Mouse (Mus musculus) heart, embryonic 15.5 days (tissue): Measurements from ENCODE around the gene Srgap2. TPM values are rescaled to one million over a fixed set of nuclear protein-coding genes. Genes with fewer than 3 reads are reported as not detected.

Experiments used
- ATAC-seq: fragments of 200-750 bp; cut with Nextera tagmentation; replicated peaks from 2 replicates; pipeline ENCODE4 v1.8.0; 2017; ENCODE audit warnings: low read depth, moderate TSS enrichment; ENCODE audit not compliant: insufficient number of reproducible peaks, insufficient read depth, low FRiP score
- H3K27ac ChIP-seq: fragments of 300-500 bp; sonication (generic); 2 replicates; pipeline ENCODE4 v1.5.1; 2015; ENCODE audit warnings: mild to moderate bottlenecking, inconsistent platforms
- H3K27me3 ChIP-seq: fragments of 300-500 bp; sonication (generic); 2 replicates; pipeline ENCODE4 v1.6.1; 2015; ENCODE audit warnings: inconsistent platforms
- H3K36me3 ChIP-seq: fragments of 300-500 bp; sonication (generic); 2 replicates; pipeline ENCODE4 v1.6.1; 2015; ENCODE audit warnings: mild to moderate bottlenecking, inconsistent platforms
- H3K4me1 ChIP-seq: fragments of 300-500 bp; sonication (generic); replicated peaks from 2 replicates; pipeline ENCODE4 v1.6.1; 2015; ENCODE audit warnings: inconsistent platforms
- H3K4me2 ChIP-seq: fragments of 300-500 bp; sonication (generic); 2 replicates; pipeline ENCODE4 v1.6.1; 2015; ENCODE audit warnings: inconsistent platforms, mild to moderate bottlenecking, moderate library complexity
- H3K4me3 ChIP-seq: fragments of 300-500 bp; sonication (generic); 2 replicates; pipeline ENCODE4 v1.5.1; 2015; ENCODE audit warnings: mild to moderate bottlenecking, inconsistent platforms
- H3K9ac ChIP-seq: fragments of 300-500 bp; sonication (generic); 2 replicates; pipeline ENCODE4 v1.6.1; 2015; ENCODE audit warnings: mild to moderate bottlenecking, inconsistent platforms
- H3K9me3 ChIP-seq: fragments of 300-500 bp; sonication (generic); replicated peaks from 2 replicates; pipeline ENCODE4 v1.6.1; 2016; ENCODE audit warnings: inconsistent platforms
- WGBS: fragments of 180-500 bp; shearing (Covaris S2); methylation state at CpG from one replicate; pipeline ENCODE4 v1.1.7; 2015; ENCODE audit warnings: mixed read lengths; 5-methylcytosine and 5-hydroxymethylcytosine counted together
- polyA plus RNA-seq: library from polyadenylated mRNA; unstranded; fragments of >200 nt; fragmentation: Nextera tagmentation; extraction: Ambion mirVana; gene quantifications from 2 replicates; pipeline ENCODE4 v1.2.1, GENCODE M21; 2015

Gene Srgap2
- polyA plus RNA-seq, 1 experiment from 2014 or later = 10.0 TPM

GRCm38 (mm10) chr1:131295200-131295599, 232.0 kb downstream of the Srgap2 start:
- Histone ChIP-seq H3K36me3 (peaks cover 32% of the 10 kb centered on the region), H3K4me2 (no peak overlapping the region), H3K9me3 (no peaks in the 10 kb centered on the region), H3K27me3 (no peaks in the 10 kb centered on the region), H3K9ac (no peak overlapping the region), H3K4me3 (no peak overlapping the region), H3K4me1 (peaks cover 19% of the 10 kb centered on the region), H3K27ac (no peak overlapping the region)
- 19% methylated on average over 8 of the region's 8 CpGs for WGBS
- ATAC-seq = no peak; the same call in 1 of the 2 replicates

GRCm38 (mm10) chr1:131293922-131294250, 233.3 kb downstream of the Srgap2 start:
- H3K27ac ChIP-seq = no peak overlapping the region
- H3K36me3 ChIP-seq = peaks cover 26% of the 10 kb centered on the region

GRCm38 (mm10) chr1:131293221-131293921, 233.8 kb downstream of the Srgap2 start:
- H3K4me1 ChIP-seq = peaks cover 19% of the 10 kb centered on the region
- 87% methylated on average over 4 of the region's 4 CpGs for WGBS
- no peak overlapping the region for H3K9ac ChIP-seq
- no peak overlapping the region for H3K4me2 ChIP-seq
- peaks cover 23% of the 10 kb centered on the region for H3K36me3 ChIP-seq
- H3K4me3 ChIP-seq = no peak overlapping the region
- no peaks in the 10 kb centered on the region for H3K27me3 ChIP-seq
- no peak for ATAC-seq
- no peak overlapping the region for H3K27ac ChIP-seq
- no peaks in the 10 kb centered on the region for H3K9me3 ChIP-seq

More at GRCm38 (mm10) chr1:131293922-131294250, 233.3 kb downstream of the Srgap2 start:
- Histone ChIP-seq H3K9me3 (no peaks in the 10 kb centered on the region), H3K27me3 (no peaks in the 10 kb centered on the region), H3K4me3 (no peak overlapping the region), H3K9ac (no peak overlapping the region), H3K4me2 (no peak overlapping the region), H3K4me1 (peaks cover 19% of the 10 kb centered on the region)
- no peak for ATAC-seq
- WGBS = 80% methylated on average over 2 of the region's 2 CpGs

GRCm38 (mm10) chr1:131290648-131291047, 236.5 kb downstream of the Srgap2 start:
- Histone ChIP-seq H3K36me3 (peaks cover 9% of the 10 kb centered on the region; the same call in 1 of the 2 replicates), H3K4me1 (peaks cover 7% of the 10 kb centered on the region), H3K27me3 (no peaks in the 10 kb centered on the region), H3K4me2 (no peak overlapping the region), H3K9me3 (no peaks in the 10 kb centered on the region), H3K9ac (no peak overlapping the region), H3K4me3 (no peak overlapping the region), H3K27ac (no peak overlapping the region)
- 43% methylated on average over 2 of the region's 2 CpGs for WGBS
- ATAC-seq = no peak

- Histone ChIP-seq H3K4me1 (no peaks in the 10 kb centered on the region), H3K4me3 (no peak overlapping the region), H3K36me3 (peaks cover 9% of the 10 kb centered on the region; the same call in 1 of the 2 replicates), H3K4me2 (no peak overlapping the region), H3K27me3 (no peaks in the 10 kb centered on the region), H3K27ac (no peak overlapping the region), H3K9ac (no peak overlapping the region), H3K9me3 (no peaks in the 10 kb centered on the region)
- no peak for ATAC-seq
- WGBS = 73% methylated on average over 6 of the region's 6 CpGs
Observed at GRCm38 (mm10) chr1:131288938-131289337, 238.2 kb downstream of the Srgap2 start.

- H3K9me3 ChIP-seq = no peaks in the 10 kb centered on the region
- no peaks in the 10 kb centered on the region for H3K27me3 ChIP-seq
- ATAC-seq = no peak
- H3K27ac ChIP-seq = no peak overlapping the region
- no peak overlapping the region for H3K4me3 ChIP-seq
- H3K4me2 ChIP-seq = no peak overlapping the region
- peaks cover 3% of the 10 kb centered on the region; the same call in 1 of the 2 replicates for H3K36me3 ChIP-seq
- WGBS = 52% methylated on average over 2 of the region's 2 CpGs
- peaks cover under 1% of the 10 kb centered on the region; the same call in 1 of the 2 replicates for H3K4me1 ChIP-seq
- H3K9ac ChIP-seq = no peak overlapping the region
Observed at GRCm38 (mm10) chr1:131287267-131287666, 239.9 kb downstream of the Srgap2 start.

GRCm38 (mm10) chr1:131286803-131287202, 240.3 kb downstream of the Srgap2 start:
- H3K9ac ChIP-seq = no peak overlapping the region
- WGBS = 49% methylated on average over 5 of the region's 5 CpGs
- H3K27ac ChIP-seq = no peak overlapping the region
- no peaks in the 10 kb centered on the region for H3K27me3 ChIP-seq
- H3K4me3 ChIP-seq = no peak overlapping the region
- no peak overlapping the region for H3K4me2 ChIP-seq
- H3K9me3 ChIP-seq = no peaks in the 10 kb centered on the region
- ATAC-seq = no peak
- no peaks in the 10 kb centered on the region for H3K36me3 ChIP-seq
- H3K4me1 ChIP-seq = peaks cover 3% of the 10 kb centered on the region; the same call in 1 of the 2 replicates

GRCm38 (mm10) chr1:131284616-131285015, 242.5 kb downstream of the Srgap2 start:
- no peaks in the 10 kb centered on the region for H3K27me3 ChIP-seq
- no peak for ATAC-seq

GRCm38 (mm10) chr1:131284167-131284566, 243.0 kb downstream of the Srgap2 start:
- Histone ChIP-seq H3K27ac (no peak overlapping the region), H3K27me3 (no peaks in the 10 kb centered on the region), H3K4me3 (no peak overlapping the region), H3K36me3 (no peaks in the 10 kb centered on the region), H3K9me3 (no peaks in the 10 kb centered on the region), H3K9ac (no peak overlapping the region), H3K4me2 (no peak overlapping the region), H3K4me1 (peaks cover 12% of the 10 kb centered on the region)
- 82% methylated on average over 1 of the region's 1 CpGs for WGBS
- ATAC-seq = no peak

More at GRCm38 (mm10) chr1:131284616-131285015, 242.5 kb downstream of the Srgap2 start:
- Histone ChIP-seq H3K27ac (no peak overlapping the region), H3K36me3 (no peaks in the 10 kb centered on the region), H3K4me2 (no peak overlapping the region), H3K4me3 (no peak overlapping the region), H3K4me1 (peaks cover 7% of the 10 kb centered on the region), H3K9ac (no peak overlapping the region), H3K9me3 (no peaks in the 10 kb centered on the region)
- WGBS = 78% methylated on average over 4 of the region's 4 CpGs

GRCm38 (mm10) chr1:131281731-131282130, 245.4 kb downstream of the Srgap2 start:
- ATAC-seq = no peak
- Histone ChIP-seq H3K27ac (no peak overlapping the region), H3K9ac (no peak overlapping the region), H3K4me1 (peaks cover 21% of the 10 kb centered on the region), H3K4me2 (no peak overlapping the region), H3K4me3 (no peak overlapping the region), H3K9me3 (no peaks in the 10 kb centered on the region), H3K27me3 (no peaks in the 10 kb centered on the region), H3K36me3 (no peaks in the 10 kb centered on the region)
- WGBS = 47% methylated on average over 4 of the region's 4 CpGs

- H3K4me1 ChIP-seq = peaks cover 21% of the 10 kb centered on the region
- H3K4me3 ChIP-seq = no peak overlapping the region
- H3K9ac ChIP-seq = no peak overlapping the region
- no peaks in the 10 kb centered on the region for H3K27me3 ChIP-seq
- H3K36me3 ChIP-seq = no peaks in the 10 kb centered on the region
- H3K4me2 ChIP-seq = no peak overlapping the region
- H3K9me3 ChIP-seq = no peaks in the 10 kb centered on the region
- no peak for ATAC-seq
- WGBS = 39% methylated on average over 3 of the region's 3 CpGs
- H3K27ac ChIP-seq = no peak overlapping the region
Observed at GRCm38 (mm10) chr1:131280280-131280679, 246.9 kb downstream of the Srgap2 start.

GRCm38 (mm10) chr1:131279456-131279776, 247.7 kb downstream of the Srgap2 start, which contains the start of gene Ikbke:
Gene Ikbke (minus strand): TSS chr1:131279606.
- no peak for ATAC-seq
- H3K9ac ChIP-seq = peak within 1 kb of the TSS; percentile 47
- whole genome bisulfite sequencing = 26% methylated on average over 4 of the region's 4 CpGs
- peak within 1 kb of the TSS; percentile 65 for H3K27ac ChIP-seq
- H3K36me3 ChIP-seq = no peaks in the 10 kb centered on the region
- no peaks in the 10 kb centered on the region for H3K9me3 ChIP-seq
- H3K4me1 ChIP-seq = peaks cover 26% of the 10 kb centered on the region
- peak within 1 kb of the TSS; percentile 52 for H3K4me3 ChIP-seq
- no peaks in the 10 kb centered on the region for H3K27me3 ChIP-seq
- peak within 1 kb of the TSS; percentile 66 for H3K4me2 ChIP-seq
